Mouse (Mus musculus): ENCODE results near the gene Tdrd3. TPM values are rescaled to one million over a fixed set of nuclear protein-coding genes. Genes with fewer than 3 reads are reported as not detected.

Tdrd3 gene
- 10 to 100 TPM; 13.7 to 17.0 TPM for total RNA-seq (2023)

DNA sequence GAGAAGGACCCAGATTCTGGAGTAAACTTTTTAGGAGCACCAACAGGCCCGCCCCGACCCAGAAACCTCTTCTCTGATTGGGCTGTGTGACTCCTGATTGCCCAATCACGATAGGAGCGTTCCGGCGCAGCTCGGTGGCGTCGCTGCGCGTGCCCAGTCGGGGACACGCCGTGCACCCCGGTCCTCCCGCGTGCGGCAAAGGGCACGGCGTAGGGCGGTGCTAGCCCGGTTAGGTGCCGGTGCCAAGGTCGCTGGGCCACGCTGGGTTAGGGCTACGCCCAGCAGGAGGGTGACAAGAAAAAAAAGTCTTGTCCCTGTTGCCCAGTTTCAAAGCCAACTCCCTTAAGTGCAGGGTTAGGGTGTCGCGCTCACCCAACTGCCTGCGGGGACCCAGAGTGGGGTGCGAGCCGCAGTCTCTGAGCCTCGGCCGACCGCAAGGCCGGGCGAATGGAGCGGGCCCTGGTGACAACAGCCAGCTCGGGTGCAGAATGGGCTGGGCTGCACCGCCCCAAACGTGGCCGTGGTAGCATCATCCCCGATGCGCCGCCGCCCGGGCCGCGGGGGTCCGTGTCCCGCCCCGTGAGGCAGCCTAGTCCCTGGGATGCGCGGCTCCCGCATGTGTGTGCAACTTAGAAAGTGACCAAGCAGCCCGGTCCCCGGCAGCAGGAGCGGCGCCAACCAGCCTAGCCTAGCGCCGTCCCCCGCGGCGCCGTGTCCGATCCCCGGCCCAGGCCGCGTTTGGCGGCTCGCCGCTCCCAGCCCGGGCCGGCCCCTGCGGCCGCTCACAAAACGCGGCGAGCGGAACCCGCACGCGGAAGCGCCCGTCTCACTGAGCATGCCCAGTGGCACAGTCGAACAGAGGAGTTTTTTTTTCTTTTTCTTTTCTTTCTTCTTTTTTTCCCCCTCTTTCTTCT, at the start of gene Tdrd3:
Gene Tdrd3 (plus strand): TSS at position 832 of the 914 bp plus-strand sequence.

Data from monocyte, adult 59 days (primary cell).